Mouse (Mus musculus) heart, adult 2 months (tissue): ENCODE measurements around the gene Atg14. TPM values are rescaled to one million over a fixed set of nuclear protein-coding genes. Genes with fewer than 3 reads are reported as not detected.
A peak's percentile ranks its signal among the peaks of the same experiment; 100 is the strongest.

Experiments used
- DNase-seq, 2 experiments: peaks; one replicate each; pipeline ENCODE4 v3.0.0; 2021
- H3K27ac ChIP-seq: fragments of 200-600 bp; 2 replicates; pipeline ENCODE4 v1.8.1; 2022
- H3K27me3 ChIP-seq: fragments of 200-500 bp; 2 replicates; pipeline ENCODE4 v1.6.1; 2012; ENCODE audit warnings: mild to moderate bottlenecking, low read length, inconsistent platforms, mixed read lengths; ENCODE audit not compliant: control insufficient read depth, insufficient read depth
- H3K36me3 ChIP-seq: fragments of 200-500 bp; 2 replicates; pipeline ENCODE4 v1.6.1; 2012; ENCODE audit warnings: low read length, inconsistent platforms; ENCODE audit not compliant: control insufficient read depth, insufficient read depth
- H3K4me1 ChIP-seq: fragments of 200-500 bp; 2 replicates; pipeline ENCODE4 v1.6.1; 2011; ENCODE audit warnings: low read length; ENCODE audit not compliant: control insufficient read depth, insufficient read depth
- H3K4me3 ChIP-seq: fragments of 200-600 bp; 2 replicates; pipeline ENCODE4 v1.8.1; 2022
- H3K79me2 ChIP-seq: fragments of 200-500 bp; replicated peaks from 2 replicates; pipeline ENCODE4 v1.6.1; 2012; ENCODE audit warnings: mild to moderate bottlenecking, inconsistent platforms, low read length, moderate library complexity, mixed read lengths; ENCODE audit not compliant: control insufficient read depth, insufficient read depth
- H3K9ac ChIP-seq: fragments of 200-500 bp; 2 replicates; pipeline ENCODE4 v1.6.1; 2012; ENCODE audit warnings: low read depth, mild to moderate bottlenecking, control low read depth, inconsistent platforms, low read length, mixed read lengths
- CTCF ChIP-seq: fragments of 200-600 bp; IDR thresholded peaks from 2 replicates; pipeline ENCODE4 v1.8.1; 2022; ENCODE audit warnings: antibody characterized with exemption, mild to moderate bottlenecking, moderate library complexity
- EP300 ChIP-seq: fragments of 200-500 bp; IDR thresholded peaks from 2 replicates; pipeline ENCODE4 v1.6.1; 2011; ENCODE audit warnings: low read depth, low read length, control low read depth; ENCODE audit not compliant: insufficient read depth
- POLR2A ChIP-seq: fragments of 200-500 bp; IDR thresholded peaks from 2 replicates; pipeline ENCODE4 v1.6.1; 2011; ENCODE audit warnings: mild to moderate bottlenecking, low read depth, low read length, control low read depth; ENCODE audit not compliant: insufficient read depth
- WGBS: fragments of 180-500 bp; shearing (Covaris S2); methylation state at CpG from one replicate; pipeline ENCODE4 v1.1.7; 2018; 5-methylcytosine and 5-hydroxymethylcytosine counted together
- intact Hi-C: fragments of 180-260 bp; cut with DNase I; formaldehyde crosslinking; loops from one replicate; pipeline ENCODE4 v1.15.1; 2025
- polyA plus RNA-seq: library from polyadenylated mRNA; depleted of rRNA; stranded (reverse); fragments of >200 nt; gene quantifications from 2 replicates; pipeline ENCODE4 v1.2.3, GENCODE M21; 2012
- total RNA-seq, 2 experiments: library from RNA; stranded (reverse); gene quantifications; 2 replicates each; pipeline ENCODE4 v1.2.3; 2021

The Atg14 gene
- total and polyA plus RNA-seq, 3 experiments = 6.4 to 11.6 (median 7.9) TPM

GRCm38 (mm10) chr14:47589444-47589843 lies 19.0 kb upstream of the Atg14 start:
- Histone ChIP-seq H3K27me3 (no peaks in the 10 kb centered on the region), H3K79me2 (no peaks in the 10 kb centered on the region), H3K9ac (no peak overlapping the region), H3K27ac (no peak overlapping the region), H3K36me3 (no peaks in the 10 kb centered on the region), H3K4me1 (no peaks in the 10 kb centered on the region), H3K4me3 (no peak overlapping the region)
- intact Hi-C loops = no loop called here
- DNase-seq = no peak
- TF ChIP-seq EP300 (no peak), POLR2A (no peak), CTCF (no peak)
- 82% methylated on average over 1 of the region's 1 CpGs for WGBS

GRCm38 (mm10) chr14:47584346-47584745 lies 13.9 kb upstream of the Atg14 start:
- Histone ChIP-seq H3K4me3 (no peak overlapping the region), H3K9ac (no peak overlapping the region), H3K4me1 (no peaks in the 10 kb centered on the region), H3K27me3 (no peaks in the 10 kb centered on the region), H3K36me3 (no peaks in the 10 kb centered on the region), H3K79me2 (no peaks in the 10 kb centered on the region), H3K27ac (no peak overlapping the region)
- no peak for DNase-seq
- intact Hi-C loops = no loop called here
- TF ChIP-seq CTCF (no peak), POLR2A (no peak), EP300 (no peak)

GRCm38 (mm10) chr14:47581681-47582080 lies 11.2 kb upstream of the Atg14 start:
- intact Hi-C loops = no loop called here

GRCm38 (mm10) chr14:47581280-47581679 lies 10.8 kb upstream of the Atg14 start:
- intact Hi-C loops = no loop called here
- TF ChIP-seq EP300 = no peak
- no peak for TF ChIP-seq CTCF
- no peak for TF ChIP-seq POLR2A
- Histone ChIP-seq H3K27me3 (no peaks in the 10 kb centered on the region), H3K4me3 (no peak overlapping the region), H3K27ac (no peak overlapping the region), H3K79me2 (no peaks in the 10 kb centered on the region), H3K4me1 (no peaks in the 10 kb centered on the region), H3K9ac (no peak overlapping the region), H3K36me3 (no peaks in the 10 kb centered on the region)
- WGBS = 44% methylated on average over 1 of the region's 1 CpGs
- no peak for DNase-seq

More at GRCm38 (mm10) chr14:47581681-47582080, 11.2 kb upstream of the Atg14 start:
- WGBS = 43% methylated on average over 2 of the region's 2 CpGs
- TF ChIP-seq CTCF = peak; percentile 48
- TF ChIP-seq POLR2A = no peak
- Histone ChIP-seq H3K27me3 (no peaks in the 10 kb centered on the region), H3K9ac (no peak overlapping the region), H3K4me1 (no peaks in the 10 kb centered on the region), H3K4me3 (no peak overlapping the region), H3K36me3 (no peaks in the 10 kb centered on the region), H3K79me2 (no peaks in the 10 kb centered on the region), H3K27ac (no peak overlapping the region)
- DNase-seq = no peak

- 64% methylated on average over 2 of the region's 2 CpGs for WGBS
- no peak overlapping the region for H3K4me3 ChIP-seq
- no peaks in the 10 kb centered on the region for H3K4me1 ChIP-seq
- intact Hi-C loops = no loop called here
- peak; percentile 20 to 24 for DNase-seq
- no peaks in the 10 kb centered on the region for H3K36me3 ChIP-seq
- no peak overlapping the region for H3K9ac ChIP-seq
- no peaks in the 10 kb centered on the region for H3K79me2 ChIP-seq
- no peak overlapping the region for H3K27ac ChIP-seq
- H3K27me3 ChIP-seq = no peaks in the 10 kb centered on the region
- TF ChIP-seq POLR2A (no peak), CTCF (no peak), EP300 (no peak)
Observed at GRCm38 (mm10) chr14:47578086-47578485, 7.6 kb upstream of the Atg14 start.

GRCm38 (mm10) chr14:47576687-47577086 lies 6.2 kb upstream of the Atg14 start:
- intact Hi-C loops = no loop called here
- Histone ChIP-seq H3K4me1 (no peaks in the 10 kb centered on the region), H3K36me3 (no peaks in the 10 kb centered on the region), H3K27me3 (no peaks in the 10 kb centered on the region), H3K9ac (no peak overlapping the region), H3K27ac (no peak overlapping the region), H3K4me3 (no peak overlapping the region), H3K79me2 (no peaks in the 10 kb centered on the region)
- TF ChIP-seq POLR2A (no peak), CTCF (no peak), EP300 (no peak)
- no peak for DNase-seq
- WGBS = 54% methylated on average over 4 of the region's 4 CpGs
